Comparison of ENCODE assay signal across 8 mouse cellular contexts in genomic region chr4:122885768-122886578, GRCm38 (mm10). TPM values are rescaled to one million over a fixed set of nuclear protein-coding genes. Genes with fewer than 3 reads are reported as not detected.
DNase-seq lines count a peak whose midpoint lies in the region; ATAC-seq lines count a peak whose summit lies in the region.

TSS of gene Cap1 (minus strand) at chr4:122886056.

- peak; percentile 88 for ATAC-seq in CD4-positive, CD25-positive, alpha-beta regulatory T cell, adult 4 months
- peak; percentile 96 for ATAC-seq in heart, embryonic 14.5 days (ENCODE audit: insufficient number of reproducible peaks, insufficient read depth, low FRiP score, low read depth)
- ATAC-seq in liver, embryonic 13.5 days (ENCODE audit: low read depth): peak; percentile 92
- peak; percentile 95 for ATAC-seq in stomach, embryonic 16.5 days (ENCODE audit: insufficient read depth, low FRiP score)

- H3K36me3 ChIP-seq in heart, embryonic 14.5 days (ENCODE audit: control insufficient read depth, insufficient read depth, low read length): no peaks in the 10 kb centered on the region; the same call in 1 of the 2 replicates
- no peaks in the 10 kb centered on the region for H3K36me3 ChIP-seq in liver, embryonic 13.5 days
- H3K36me3 ChIP-seq in stomach, embryonic 16.5 days (ENCODE audit: control insufficient read depth, insufficient read depth, low read length): no peaks in the 10 kb centered on the region

- H3K27ac ChIP-seq in heart, embryonic 14.5 days (replicated peaks in 1 of 2; ENCODE audit: control insufficient read depth in 1 of 2, insufficient read depth in 1 of 2, low read depth in 2 of 2, low read length in 2 of 2): peak within 1 kb of the TSS; percentile 99 to 100
- peak within 1 kb of the TSS; percentile 99 for H3K27ac ChIP-seq in liver, embryonic 13.5 days
- peak within 1 kb of the TSS; percentile 98 for H3K27ac ChIP-seq in stomach, embryonic 16.5 days (ENCODE audit: low read length)

- H3K4me3 ChIP-seq in heart, embryonic 14.5 days (ENCODE audit: control insufficient read depth in 1 of 2, insufficient read depth in 1 of 2, low read depth in 1 of 2, low read length in 2 of 2): peak within 1 kb of the TSS; percentile 89 to 91
- peak within 1 kb of the TSS; percentile 87 for H3K4me3 ChIP-seq in liver, embryonic 13.5 days (replicated peaks)
- H3K4me3 ChIP-seq in stomach, embryonic 16.5 days (replicated peaks; ENCODE audit: low read length): peak within 1 kb of the TSS; percentile 85

- H3K9ac ChIP-seq in heart, embryonic 14.5 days (ENCODE audit: low read length): peak within 1 kb of the TSS; percentile 91
- peak within 1 kb of the TSS; percentile 91 for H3K9ac ChIP-seq in liver, embryonic 13.5 days
- peak within 1 kb of the TSS; percentile 87 for H3K9ac ChIP-seq in stomach, embryonic 16.5 days (ENCODE audit: low read length)

- no peaks in the 10 kb centered on the region for H3K9me3 ChIP-seq in heart, embryonic 14.5 days (ENCODE audit: control insufficient read depth, low read length)
- H3K9me3 ChIP-seq in liver, embryonic 13.5 days (replicated peaks): no peaks in the 10 kb centered on the region
- H3K9me3 ChIP-seq in stomach, embryonic 16.5 days (replicated peaks; ENCODE audit: control insufficient read depth, low read length): no peaks in the 10 kb centered on the region

- H3K27me3 ChIP-seq in heart, embryonic 14.5 days (ENCODE audit: control insufficient read depth, insufficient read depth, low read length): no peaks in the 10 kb centered on the region
- H3K27me3 ChIP-seq in liver, embryonic 13.5 days: no peaks in the 10 kb centered on the region
- no peaks in the 10 kb centered on the region for H3K27me3 ChIP-seq in stomach, embryonic 16.5 days (ENCODE audit: control insufficient read depth, insufficient read depth, low read length)

- H3K4me1 ChIP-seq in heart, embryonic 14.5 days (ENCODE audit: control insufficient read depth in 2 of 2, insufficient read depth in 2 of 2, low read length in 2 of 2): peaks cover 8 to 44% of the 10 kb centered on the region in 2 experiments
- peaks cover 56% of the 10 kb centered on the region for H3K4me1 ChIP-seq in liver, embryonic 13.5 days (replicated peaks)
- peaks cover 31% of the 10 kb centered on the region for H3K4me1 ChIP-seq in stomach, embryonic 16.5 days (ENCODE audit: control insufficient read depth, insufficient read depth, low read length)

- under 1% methylated on average over 49 of the region's 49 CpGs for WGBS in heart, embryonic 14.5 days
- under 1% methylated on average over 49 of the region's 49 CpGs for WGBS in liver, embryonic 13.5 days (ENCODE audit: insufficient replicate concordance)
- under 1% methylated on average over 49 of the region's 49 CpGs for WGBS in stomach, embryonic 16.5 days

- DNase-seq in c-Kit-negative CD71-positive TER-119-positive erythroid progenitor cells, embryonic 14.5 days (ENCODE audit: low read depth, low spot score): peak; percentile 100
- peak; percentile 99 for DNase-seq in fibroblast of lung, adult 2 months (ENCODE audit: low read depth)
- DNase-seq in kidney, postnatal 14 days: peak; percentile 99
- peak; percentile 98 for DNase-seq in liver, embryonic 13.5 days
- DNase-seq in neural tube, embryonic 10.5 days (ENCODE audit: extremely low spot score, low spot score): peak; percentile 97

- peak within 1 kb of the TSS; percentile 92 for H3K4me2 ChIP-seq in heart, embryonic 14.5 days (ENCODE audit: low read length)
- peak within 1 kb of the TSS; percentile 88 for H3K4me2 ChIP-seq in liver, embryonic 13.5 days
- peak within 1 kb of the TSS; percentile 82 for H3K4me2 ChIP-seq in stomach, embryonic 16.5 days (ENCODE audit: low read depth, low read length)

RNA-seq across cellular contexts. Expression of gene Cap1, which starts in this region (rescaled TPM):
- polyA plus RNA-seq in CD4-positive, CD25-positive, alpha-beta regulatory T cell, adult 4 months (2017; shearing (Covaris generic)): 100 to 1,000 TPM; 298 to 352 TPM
- polyA plus RNA-seq in heart, embryonic 14.5 days (2014; fragmentation: Nextera tagmentation; extraction: Ambion mirVana): 47.2 and 48.6 TPM in 2 replicates
- 29.1 and 35.8 TPM in 2 replicates for polyA plus RNA-seq in liver, embryonic 13.5 days (2015; fragmentation: Nextera tagmentation; extraction: Ambion mirVana)
- 75.1 and 99.6 TPM in 2 replicates for polyA plus RNA-seq in stomach, embryonic 16.5 days (2015; fragmentation: Nextera tagmentation; extraction: Ambion mirVana)

Comparison
In these comparisons a context has a peak if more than half of its experiments do, and no peak if none do; other contexts are left out.
1. Peak in every context shown above with its lines: DNase-seq, ATAC-seq, H3K4me3 ChIP-seq and H3K27ac ChIP-seq.